Mouse (Mus musculus): ENCODE results near the gene Sema7a. TPM values are rescaled to one million over a fixed set of nuclear protein-coding genes. Genes with fewer than 3 reads are reported as not detected.

Gene Sema7a
- total and polyA plus RNA-seq, 3 experiments: 0.03 TPM; not detected in 2

DNA sequence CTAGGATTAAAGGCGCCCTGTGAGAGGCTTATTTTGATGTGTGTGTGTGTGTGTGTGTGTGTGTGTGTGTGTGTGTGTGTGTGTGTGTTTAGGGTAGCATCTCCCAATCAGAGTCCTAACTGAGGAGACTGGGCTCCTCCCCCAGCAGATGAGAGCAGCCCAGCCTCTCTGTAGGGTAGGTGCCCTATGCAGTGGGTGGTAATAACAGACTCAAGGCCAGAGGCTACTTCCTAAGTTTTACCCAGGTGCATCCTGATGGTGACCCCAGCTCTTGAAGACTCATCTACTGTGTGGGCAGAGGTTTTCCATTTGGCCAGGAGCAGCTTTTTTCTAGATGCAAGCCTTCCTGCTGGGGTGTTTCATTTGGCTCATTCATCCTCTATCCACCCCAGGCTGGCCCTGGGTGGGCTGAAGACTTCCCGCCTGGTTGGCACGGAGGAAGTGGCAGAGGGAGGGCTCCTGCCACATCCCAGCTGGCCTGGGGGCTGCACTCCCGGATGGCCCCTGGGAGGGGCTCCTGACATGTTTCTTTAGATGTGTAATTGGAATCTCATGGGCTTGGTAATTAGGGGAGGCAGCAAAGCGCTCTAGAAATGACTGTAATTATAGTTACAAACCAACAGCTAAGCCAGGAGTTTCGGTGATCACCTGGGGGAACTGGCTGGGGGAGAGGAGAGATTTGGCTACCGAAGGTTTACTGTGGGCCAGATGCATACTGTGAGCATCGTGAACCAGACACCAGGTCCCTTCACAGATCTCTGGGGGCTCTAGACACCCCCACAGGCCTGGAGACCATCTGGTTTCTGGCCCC is 53.1 kb downstream of the Sema7a start:
- TF ChIP-seq UBTF (IDR thresholded peaks at IDR 0.05; ENCODE audit: borderline replicate concordance, insufficient read depth, low read depth, low read length) (no peak), TAL1 (IDR thresholded peaks at IDR 0.05; ENCODE audit: low read length) (no peak), POLR2AphosphoS5 (IDR thresholded peaks at IDR 0.05; ENCODE audit: borderline replicate concordance, low read depth, low read length) (no peak), TBP (IDR thresholded peaks at IDR 0.05; ENCODE audit: low read depth, low read length) (no peak), MYC (IDR thresholded peaks at IDR 0.05; ENCODE audit: low read depth, low read length) (no peak), ZNF384 (IDR thresholded peaks at IDR 0.05; ENCODE audit: low read depth, low read length) (no peak), ETS1 (IDR thresholded peaks at IDR 0.05; ENCODE audit: low read depth, low read length) (no peak), GATA1 (IDR thresholded peaks at IDR 0.05; ENCODE audit: low read depth, low read length) (no peak), BHLHE40 (IDR thresholded peaks at IDR 0.05; ENCODE audit: borderline replicate concordance, low read depth, low read length) (no peak), CTCF (IDR thresholded peaks at IDR 0.05 in 2 of 3, conservative IDR thresholded peaks at IDR 0.05 in 1 of 3; ENCODE audit: control insufficient read depth in 1 of 3, insufficient read depth in 1 of 3, low read depth in 2 of 3, low read length in 3 of 3, poor library complexity in 1 of 3, severe bottlenecking in 1 of 3) (no peak), MXI1 (IDR thresholded peaks at IDR 0.05; ENCODE audit: low read depth, low read length) (no peak), ZC3H11A (IDR thresholded peaks at IDR 0.05; ENCODE audit: low read depth, low read length) (no peak), MEF2A (IDR thresholded peaks at IDR 0.05; ENCODE audit: extremely low read depth, insufficient replicate concordance, low read depth, low read length, poor library complexity, severe bottlenecking) (no peak), SIN3A (IDR thresholded peaks at IDR 0.05; ENCODE audit: low read length) (no peak), CHD1 (IDR thresholded peaks at IDR 0.05; ENCODE audit: low read depth, low read length) (no peak), RAD21 (IDR thresholded peaks at IDR 0.05; ENCODE audit: low read depth, low read length) (no peak), MAFK (IDR thresholded peaks at IDR 0.05; ENCODE audit: borderline replicate concordance, low read depth, low read length) (no peak), NELFE (IDR thresholded peaks at IDR 0.05; ENCODE audit: low read depth, low read length) (no peak)
- no peak overlapping the region for H3K4me3 ChIP-seq (ENCODE audit: control insufficient read depth in 1 of 2, insufficient read depth in 1 of 2, low read depth in 2 of 2, low read length in 2 of 2)
- DNase-seq (ENCODE audit: low read depth, low spot score): no peak
- H3K27ac ChIP-seq (ENCODE audit: control insufficient read depth, low read depth, low read length): no peak overlapping the region
- peaks cover 0 to 4% of the 10 kb centered on the region in 2 experiments; a peak in 1 of 4 replicates for H3K4me1 ChIP-seq (ENCODE audit: control insufficient read depth in 1 of 2, insufficient read depth in 2 of 2, low read length in 2 of 2)
- H3K36me3 ChIP-seq (ENCODE audit: control insufficient read depth in 1 of 2, insufficient read depth in 2 of 2, low read length in 2 of 2): no peaks in the 10 kb centered on the region; a peak in 1 of 4 replicates
- no peaks in the 10 kb centered on the region for H3K9me3 ChIP-seq (replicated peaks; ENCODE audit: insufficient read depth, low read length)
- H3K9ac ChIP-seq (ENCODE audit: control insufficient read depth, low read depth, low read length, poor library complexity, severe bottlenecking): no peak overlapping the region
- no peaks in the 10 kb centered on the region for H3K79me2 ChIP-seq (ENCODE audit: control insufficient read depth, insufficient read depth, low read length, poor library complexity)
- H3K27me3 ChIP-seq (ENCODE audit: control insufficient read depth in 1 of 2, insufficient read depth in 2 of 2, low read length in 2 of 2): peaks cover 3 to 7% of the 10 kb centered on the region in 2 experiments; a peak in 3 of 4 replicates

- Histone ChIP-seq H3K9ac (ENCODE audit: control insufficient read depth, low read depth, low read length, poor library complexity, severe bottlenecking) (no peak overlapping the region), H3K4me3 (ENCODE audit: control insufficient read depth in 1 of 2, insufficient read depth in 1 of 2, low read depth in 2 of 2, low read length in 2 of 2) (no peak overlapping the region), H3K27me3 (ENCODE audit: control insufficient read depth in 1 of 2, insufficient read depth in 2 of 2, low read length in 2 of 2) (peaks cover 3 to 10% of the 10 kb centered on the region in 2 experiments), H3K9me3 (replicated peaks; ENCODE audit: insufficient read depth, low read length) (no peaks in the 10 kb centered on the region), H3K79me2 (ENCODE audit: control insufficient read depth, insufficient read depth, low read length, poor library complexity) (no peaks in the 10 kb centered on the region), H3K36me3 (ENCODE audit: control insufficient read depth in 1 of 2, insufficient read depth in 2 of 2, low read length in 2 of 2) (no peaks in the 10 kb centered on the region; a peak in 1 of 4 replicates), H3K4me1 (ENCODE audit: control insufficient read depth in 1 of 2, insufficient read depth in 2 of 2, low read length in 2 of 2) (peaks cover 0 to 4% of the 10 kb centered on the region in 2 experiments; a peak in 1 of 4 replicates), H3K27ac (ENCODE audit: control insufficient read depth, low read depth, low read length) (no peak overlapping the region)
- DNase-seq (ENCODE audit: low read depth, low spot score): peak; percentile 27
- TF ChIP-seq MAFK (IDR thresholded peaks at IDR 0.05; ENCODE audit: borderline replicate concordance, low read depth, low read length) (no peak), USF1 (IDR thresholded peaks at IDR 0.05; ENCODE audit: low read depth, low read length) (no peak), MYC (IDR thresholded peaks at IDR 0.05; ENCODE audit: low read depth, low read length) (no peak), RCOR1 (IDR thresholded peaks at IDR 0.05; ENCODE audit: low read depth, low read length) (no peak), TBP (IDR thresholded peaks at IDR 0.05; ENCODE audit: low read depth, low read length) (no peak), SMC3 (IDR thresholded peaks at IDR 0.05; ENCODE audit: low read depth, low read length) (peak; percentile 51), SIN3A (IDR thresholded peaks at IDR 0.05; ENCODE audit: low read length) (no peak), ZKSCAN1 (IDR thresholded peaks at IDR 0.05; ENCODE audit: low read depth, low read length) (no peak), USF2 (IDR thresholded peaks at IDR 0.05; ENCODE audit: borderline replicate concordance in 1 of 2, insufficient read depth in 1 of 2, low read depth in 1 of 2, low read length in 2 of 2) (no peak), EP300 (IDR thresholded peaks at IDR 0.05; ENCODE audit: low read depth in 1 of 2, low read length in 2 of 2) (no peak), NRF1 (IDR thresholded peaks at IDR 0.05; ENCODE audit: insufficient read depth, low read depth, low read length, poor library complexity, severe bottlenecking) (no peak), POLR2A (IDR thresholded peaks at IDR 0.05; ENCODE audit: control insufficient read depth in 1 of 2, insufficient read depth in 1 of 2, low read depth in 1 of 2, low read length in 2 of 2, poor library complexity in 1 of 2) (no peak), CHD2 (IDR thresholded peaks at IDR 0.05; ENCODE audit: low read length) (no peak), NELFE (IDR thresholded peaks at IDR 0.05; ENCODE audit: low read depth, low read length) (no peak), BHLHE40 (IDR thresholded peaks at IDR 0.05; ENCODE audit: borderline replicate concordance, low read depth, low read length) (no peak), ELF1 (IDR thresholded peaks at IDR 0.05; ENCODE audit: low read depth, low read length) (no peak), MXI1 (IDR thresholded peaks at IDR 0.05; ENCODE audit: low read depth, low read length) (no peak), RAD21 (IDR thresholded peaks at IDR 0.05; ENCODE audit: low read depth, low read length) (peak; percentile 34)
Observed at GRCm38 (mm10) chr9:57995282-57995681, 55.4 kb downstream of the Sema7a start.

Measured in MEL (cell line).